Mouse (Mus musculus) forebrain, embryonic 15.5 days (tissue): Measurements from ENCODE around the gene B4galt2. TPM values are rescaled to one million over a fixed set of nuclear protein-coding genes. Genes with fewer than 3 reads are reported as not detected.

ENCODE experiments used
- ATAC-seq: fragments of 200-750 bp; cut with Nextera tagmentation; replicated peaks from 2 replicates; pipeline ENCODE4 v1.8.0; 2017; ENCODE audit warnings: mild to moderate bottlenecking, moderate TSS enrichment, moderate library complexity
- H3K27ac ChIP-seq: fragments of 300-500 bp; sonication (generic); replicated peaks from 2 replicates; pipeline ENCODE4 v1.5.1; 2015; ENCODE audit warnings: mild to moderate bottlenecking, inconsistent platforms
- H3K27me3 ChIP-seq: fragments of 300-500 bp; sonication (generic); 2 replicates; pipeline ENCODE4 v1.6.1; 2015; ENCODE audit warnings: inconsistent platforms
- H3K36me3 ChIP-seq: fragments of 300-500 bp; sonication (generic); 2 replicates; pipeline ENCODE4 v1.6.1; 2015; ENCODE audit warnings: mild to moderate bottlenecking, inconsistent platforms
- H3K4me1 ChIP-seq: fragments of 300-500 bp; sonication (generic); 2 replicates; pipeline ENCODE4 v1.6.1; 2015; ENCODE audit warnings: inconsistent platforms
- H3K4me2 ChIP-seq: fragments of 300-500 bp; sonication (generic); replicated peaks from 2 replicates; pipeline ENCODE4 v1.6.1; 2015; ENCODE audit warnings: mild to moderate bottlenecking, inconsistent platforms
- H3K4me3 ChIP-seq: fragments of 300-500 bp; sonication (generic); 2 replicates; pipeline ENCODE4 v1.5.1; 2015; ENCODE audit warnings: mild to moderate bottlenecking, inconsistent platforms
- H3K9ac ChIP-seq: fragments of 300-500 bp; sonication (generic); replicated peaks from 2 replicates; pipeline ENCODE4 v1.6.1; 2015; ENCODE audit warnings: mild to moderate bottlenecking, inconsistent platforms
- H3K9me3 ChIP-seq: fragments of 300-500 bp; sonication (generic); 2 replicates; pipeline ENCODE4 v1.6.1; 2016; ENCODE audit warnings: inconsistent platforms
- WGBS: fragments of 180-500 bp; shearing (Covaris S2); methylation state at CpG from one replicate; pipeline ENCODE4 v1.1.7; 2015; ENCODE audit warnings: mixed read lengths; 5-methylcytosine and 5-hydroxymethylcytosine counted together
- polyA plus RNA-seq: library from polyadenylated mRNA; unstranded; fragments of >200 nt; fragmentation: Nextera tagmentation; extraction: Ambion mirVana; gene quantifications from 2 replicates; pipeline ENCODE4 v1.2.1, GENCODE M21; 2015

Gene B4galt2
- polyA plus RNA-seq, 1 experiment from 2014 or later, result 52.6 TPM

DNA sequence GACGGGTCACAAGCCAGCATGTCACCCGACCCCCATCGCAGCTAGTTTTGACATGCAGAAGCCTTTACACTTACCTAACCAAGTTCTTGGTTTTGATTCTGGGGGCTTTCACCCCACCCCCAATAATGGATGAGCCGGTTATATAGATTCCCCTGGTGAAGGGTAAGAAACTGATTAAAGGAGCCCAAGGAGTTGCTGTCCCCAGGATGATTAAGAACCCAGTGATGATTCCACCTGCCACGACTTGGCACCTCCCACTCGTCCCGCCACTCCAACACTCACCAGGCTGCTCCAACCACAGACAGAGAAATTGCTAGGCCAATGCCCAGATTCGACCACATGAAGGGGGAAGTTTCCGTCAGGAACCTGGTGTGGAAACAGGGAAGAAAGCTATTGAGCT lies 2.7 kb upstream of the B4galt2 start:
- H3K27me3 ChIP-seq, result no peaks in the 10 kb centered on the region
- H3K36me3 ChIP-seq, result peaks cover 26% of the 10 kb centered on the region
- ATAC-seq, result no peak
- H3K9ac ChIP-seq, result peak overlapping the region; percentile 98; the same call in 1 of the 2 replicates
- H3K9me3 ChIP-seq, result no peaks in the 10 kb centered on the region
- peak overlapping the region; percentile 97 for H3K4me3 ChIP-seq
- 86% methylated on average over 9 of the region's 9 CpGs for WGBS
- peaks cover 53% of the 10 kb centered on the region for H3K4me1 ChIP-seq
- no peak overlapping the region for H3K27ac ChIP-seq
- H3K4me2 ChIP-seq, result peak overlapping the region; percentile 91

DNA sequence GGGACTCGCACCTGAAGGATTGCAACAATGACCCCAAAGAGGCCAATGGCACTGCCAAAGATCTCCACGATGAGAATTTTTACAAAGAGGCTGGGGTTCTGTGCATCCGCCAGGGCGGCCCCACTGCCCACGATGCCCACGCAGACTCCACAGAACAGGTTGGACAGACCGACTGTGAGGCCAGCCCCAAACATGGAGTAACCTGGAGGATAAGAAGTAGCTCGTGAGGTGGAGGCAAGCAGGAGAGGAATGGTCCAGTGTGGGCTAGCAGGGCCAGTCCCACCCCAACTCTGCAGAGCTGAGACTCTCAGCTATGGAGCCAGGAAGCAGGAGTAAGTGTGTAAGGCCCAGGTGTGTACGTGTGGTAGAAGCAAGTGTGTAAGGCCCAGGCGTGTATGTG lies 1.8 kb upstream of the B4galt2 start:
- H3K4me3 ChIP-seq, result no peak overlapping the region
- no peak overlapping the region for H3K4me2 ChIP-seq
- no peak overlapping the region for H3K27ac ChIP-seq
- ATAC-seq, result no peak
- H3K27me3 ChIP-seq, result no peaks in the 10 kb centered on the region
- no peak overlapping the region for H3K9ac ChIP-seq
- peaks cover 54% of the 10 kb centered on the region for H3K4me1 ChIP-seq
- no peaks in the 10 kb centered on the region for H3K9me3 ChIP-seq
- H3K36me3 ChIP-seq, result peaks cover 28% of the 10 kb centered on the region
- 94% methylated on average over 10 of the region's 10 CpGs for WGBS

DNA sequence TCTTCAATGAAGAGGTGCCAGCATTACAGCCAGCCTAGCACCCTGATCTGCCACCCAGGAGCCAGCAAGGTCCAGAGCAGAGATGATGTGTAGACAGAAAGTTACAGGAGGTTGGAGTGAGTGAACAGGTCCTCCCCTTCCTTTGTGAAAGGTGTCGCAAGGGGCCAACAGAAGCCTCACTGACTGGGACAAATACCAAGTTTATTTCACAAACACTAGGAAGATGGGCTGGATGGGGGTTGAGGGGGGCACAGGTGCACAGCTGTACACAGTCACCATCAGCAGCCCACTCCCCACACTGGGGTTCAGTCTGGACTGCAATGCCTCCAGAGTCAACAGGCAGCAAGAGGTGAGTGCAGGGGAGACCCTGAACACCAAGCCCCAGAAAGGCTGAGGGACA lies 859 bp upstream of the B4galt2 start:
- no peak overlapping the region for H3K27ac ChIP-seq
- ATAC-seq, result no peak
- peaks cover 31% of the 10 kb centered on the region for H3K36me3 ChIP-seq
- H3K4me3 ChIP-seq, result peak overlapping the region; percentile 96
- peak overlapping the region; percentile 84 for H3K4me2 ChIP-seq
- H3K9me3 ChIP-seq, result no peaks in the 10 kb centered on the region
- peaks cover 54% of the 10 kb centered on the region for H3K4me1 ChIP-seq
- no peaks in the 10 kb centered on the region for H3K27me3 ChIP-seq
- WGBS, result 93% methylated on average over 1 of the region's 1 CpGs
- peak overlapping the region; percentile 92; the same call in 1 of the 2 replicates for H3K9ac ChIP-seq

DNA sequence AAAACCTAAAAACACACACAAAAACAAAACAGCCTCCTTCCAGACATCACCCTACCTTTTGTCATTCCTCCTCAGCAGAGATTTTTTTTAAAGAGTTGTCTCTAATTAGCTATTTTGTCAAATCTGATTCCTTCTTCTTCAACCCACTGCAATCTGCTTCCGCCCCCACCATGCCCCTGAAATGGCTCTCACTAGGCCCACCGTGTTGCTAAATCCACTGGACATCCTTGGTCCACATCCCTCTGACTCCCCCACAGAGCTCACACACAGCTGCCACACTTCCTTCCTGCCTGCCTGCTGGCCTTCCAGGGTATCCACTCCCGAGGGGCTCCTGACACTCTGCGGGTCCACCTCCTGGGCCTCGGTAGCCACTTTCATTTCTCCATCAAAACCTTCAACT lies 4.6 kb downstream of the B4galt2 start:
- H3K4me1 ChIP-seq, result peaks cover 27% of the 10 kb centered on the region
- no peak overlapping the region for H3K4me3 ChIP-seq
- no peak overlapping the region for H3K9ac ChIP-seq
- H3K4me2 ChIP-seq, result no peak overlapping the region
- no peak for ATAC-seq
- peaks cover 51% of the 10 kb centered on the region for H3K36me3 ChIP-seq
- H3K27me3 ChIP-seq, result no peaks in the 10 kb centered on the region
- H3K27ac ChIP-seq, result no peak overlapping the region
- 88% methylated on average over 5 of the region's 5 CpGs for WGBS
- no peaks in the 10 kb centered on the region for H3K9me3 ChIP-seq

DNA sequence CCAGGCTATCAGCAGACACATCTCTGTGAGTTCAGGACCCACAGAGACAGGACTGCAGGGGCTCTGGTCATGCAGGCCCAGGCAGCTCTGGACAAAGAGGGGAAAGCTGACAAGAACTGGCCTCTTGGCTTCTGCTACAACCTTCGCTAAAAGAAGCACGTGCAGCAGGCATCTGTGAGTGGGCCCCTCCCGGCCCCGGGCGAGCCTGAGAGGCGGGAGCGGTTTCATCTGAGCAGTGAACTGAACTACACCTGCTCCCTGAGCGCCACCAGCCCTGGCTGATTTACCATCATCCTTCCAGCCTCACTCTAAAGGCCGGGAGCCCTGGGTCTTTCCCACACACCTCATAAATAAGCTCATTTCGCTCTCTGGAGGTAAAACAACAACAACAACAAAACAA lies 5.0 kb downstream of the B4galt2 start:
- Histone ChIP-seq H3K4me3 (no peak overlapping the region), H3K27me3 (no peaks in the 10 kb centered on the region), H3K36me3 (peaks cover 55% of the 10 kb centered on the region), H3K4me1 (peaks cover 24% of the 10 kb centered on the region), H3K4me2 (no peak overlapping the region), H3K27ac (no peak overlapping the region), H3K9me3 (no peaks in the 10 kb centered on the region), H3K9ac (no peak overlapping the region)
- ATAC-seq, result no peak
- 70% methylated on average over 10 of the region's 10 CpGs for WGBS

DNA sequence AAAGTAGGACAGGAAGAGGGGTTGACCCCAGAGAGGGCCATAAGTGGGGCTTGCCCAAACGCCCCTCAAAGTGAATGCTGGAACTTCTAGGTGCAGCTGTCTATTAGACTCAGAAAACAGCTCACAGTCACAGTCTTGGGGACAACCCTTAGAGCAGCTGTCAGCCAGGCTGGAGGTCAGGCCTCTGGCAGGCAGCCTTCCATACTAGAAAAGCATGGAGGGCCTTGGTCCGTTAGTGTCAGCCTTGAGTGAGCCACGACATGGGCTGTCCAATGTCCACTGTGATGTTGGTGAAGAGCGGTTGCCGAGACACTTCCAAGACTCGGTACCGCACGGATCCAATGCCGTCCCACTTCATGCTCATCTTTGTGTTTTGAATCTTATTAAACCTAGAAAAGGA lies 9.7 kb downstream of the B4galt2 start:
- Histone ChIP-seq H3K27me3 (no peaks in the 10 kb centered on the region), H3K4me2 (no peak overlapping the region), H3K27ac (no peak overlapping the region), H3K9ac (no peak overlapping the region), H3K36me3 (peaks cover 45% of the 10 kb centered on the region), H3K4me3 (no peak overlapping the region), H3K9me3 (no peaks in the 10 kb centered on the region), H3K4me1 (0 out of 2 replicates have a peak, but pooled peaks cover 3% of the 10 kb centered on the region)
- WGBS, result 88% methylated on average over 9 of the region's 9 CpGs
- no peak for ATAC-seq

DNA sequence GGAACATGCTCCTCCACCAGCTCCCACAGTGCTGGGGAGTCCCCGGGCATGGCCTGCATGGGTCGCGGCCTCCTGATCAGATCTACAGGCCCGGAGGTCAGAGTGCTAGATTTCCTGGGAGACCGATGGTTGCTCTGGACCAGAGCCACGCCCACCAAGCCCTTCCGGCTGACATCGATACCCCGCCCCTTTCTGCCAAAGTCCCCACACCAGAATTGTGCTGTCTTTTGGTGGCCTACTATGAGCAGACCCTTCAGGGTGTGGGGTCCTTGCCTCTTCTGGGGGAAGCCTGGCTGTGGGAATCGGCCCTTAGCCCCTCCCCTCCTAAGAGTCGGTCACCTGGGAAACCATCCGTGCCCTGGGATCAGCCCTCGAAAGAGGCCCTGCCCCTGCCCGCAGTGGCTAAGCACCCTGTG lies 10.8 kb downstream of the B4galt2 start, which contains the start of gene Ccdc24:
Ccdc24 (minus strand) TSS at position 87 of the 416 bp plus-strand sequence.
- H3K4me2 ChIP-seq, result no peak within 1 kb of the TSS; the same call in 1 of the 2 replicates
- peaks cover 9% of the 10 kb centered on the region; the same call in 1 of the 2 replicates for H3K4me1 ChIP-seq
- H3K27me3 ChIP-seq, result no peaks in the 10 kb centered on the region
- no peak within 1 kb of the TSS for H3K4me3 ChIP-seq
- no peak within 1 kb of the TSS for H3K9ac ChIP-seq
- ATAC-seq, result peak; percentile 20; the same call in 1 of the 2 replicates
- H3K27ac ChIP-seq, result no peak within 1 kb of the TSS
- WGBS, result 4% methylated on average over 14 of the region's 14 CpGs
- peaks cover 41% of the 10 kb centered on the region for H3K36me3 ChIP-seq
- H3K9me3 ChIP-seq, result no peaks in the 10 kb centered on the region

DNA sequence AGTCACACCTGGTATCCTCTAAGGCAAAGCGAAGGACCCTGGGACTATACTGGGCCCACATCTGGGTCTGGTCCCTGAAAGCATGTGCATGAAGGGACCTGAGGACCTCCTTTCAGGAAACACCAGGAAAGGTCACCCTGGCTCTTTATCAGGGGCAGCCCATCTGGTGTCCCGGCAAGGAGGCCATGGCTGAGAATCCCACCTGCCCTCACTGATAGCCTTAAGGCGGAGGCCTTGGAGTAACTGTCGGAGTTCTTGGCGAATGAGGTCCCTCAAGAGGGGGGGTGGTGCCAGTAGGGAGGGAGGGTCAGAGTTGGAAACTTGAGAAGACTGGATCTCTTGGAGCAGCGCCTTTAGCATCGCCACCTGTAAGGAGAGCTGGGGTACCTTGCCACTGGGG lies 11.5 kb downstream of the B4galt2 start:
- Histone ChIP-seq H3K4me2 (no peak overlapping the region), H3K9me3 (no peaks in the 10 kb centered on the region), H3K4me1 (peaks cover 9% of the 10 kb centered on the region; the same call in 1 of the 2 replicates), H3K4me3 (no peak overlapping the region), H3K36me3 (peaks cover 34% of the 10 kb centered on the region), H3K9ac (no peak overlapping the region), H3K27me3 (no peaks in the 10 kb centered on the region), H3K27ac (no peak overlapping the region)
- no peak for ATAC-seq
- 65% methylated on average over 7 of the region's 7 CpGs for WGBS

DNA sequence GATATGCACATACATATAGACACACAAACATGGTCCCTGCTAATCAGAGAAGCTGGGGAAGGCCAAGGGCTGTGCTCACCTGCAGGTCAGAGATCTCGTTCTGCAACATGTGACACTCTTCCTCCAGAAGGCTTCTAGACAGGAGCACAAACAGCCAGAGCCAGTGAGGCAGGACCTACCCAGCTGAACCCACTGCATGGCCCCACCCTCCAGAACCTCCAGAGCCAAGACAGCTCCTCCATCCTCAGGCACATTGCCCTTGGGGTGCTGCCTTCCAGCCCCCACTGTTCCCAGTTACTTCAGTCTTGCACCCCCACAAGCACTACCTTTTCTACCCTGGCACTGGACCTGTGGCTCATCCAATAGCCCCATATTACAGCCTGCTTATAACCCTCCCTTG lies 12.8 kb downstream of the B4galt2 start:
- WGBS, result 79% methylated on average over 1 of the region's 1 CpGs

DNA sequence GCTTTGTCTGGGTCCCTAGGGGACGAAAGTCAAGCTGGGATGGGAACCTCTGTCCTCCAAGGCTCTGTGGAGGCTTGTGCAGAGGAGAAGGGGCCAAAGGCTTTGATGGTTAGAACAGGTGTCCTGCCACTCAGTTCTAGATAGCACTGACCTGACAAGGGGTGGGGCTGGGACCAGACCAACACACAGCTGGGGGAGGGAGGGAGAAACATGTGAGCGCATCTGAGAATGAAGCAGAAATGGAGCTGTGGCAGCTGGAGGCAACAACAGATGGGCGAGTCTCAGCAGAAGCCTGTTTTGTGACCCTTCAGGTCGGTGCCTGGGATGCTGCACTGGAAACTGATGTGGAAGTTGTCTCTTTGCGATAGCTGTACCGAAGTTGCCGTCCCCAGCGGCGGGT lies 14.0 kb downstream of the B4galt2 start:
- H3K27me3 ChIP-seq, result no peaks in the 10 kb centered on the region

More for the DNA sequence above, 12.8 kb downstream of the B4galt2 start:
- Histone ChIP-seq H3K4me1 (peaks cover 14% of the 10 kb centered on the region; the same call in 1 of the 2 replicates), H3K4me2 (no peak overlapping the region), H3K36me3 (peaks cover 23% of the 10 kb centered on the region), H3K9me3 (no peaks in the 10 kb centered on the region), H3K27ac (no peak overlapping the region), H3K4me3 (no peak overlapping the region), H3K9ac (no peak overlapping the region), H3K27me3 (no peaks in the 10 kb centered on the region)
- no peak for ATAC-seq

DNA sequence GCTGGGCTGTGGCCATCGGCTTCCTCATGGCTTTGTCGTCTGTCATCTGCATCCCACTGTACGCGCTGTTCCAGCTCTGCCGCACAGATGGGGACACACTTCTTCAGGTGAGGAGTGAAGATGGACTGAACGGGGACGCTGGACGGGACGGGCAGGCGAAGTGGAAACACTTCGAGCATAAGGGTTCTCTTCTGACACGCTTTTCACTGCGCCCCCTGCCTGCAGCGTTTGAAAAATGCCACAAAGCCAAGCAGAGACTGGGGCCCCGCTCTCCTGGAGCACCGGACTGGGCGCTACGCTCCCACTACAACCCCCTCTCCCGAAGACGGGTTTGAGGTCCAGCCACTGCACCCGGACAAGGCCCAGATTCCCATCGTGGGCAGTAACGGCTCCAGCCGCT lies 15.5 kb downstream of the B4galt2 start:
- WGBS, result 15% methylated on average over 24 of the region's 24 CpGs
- Histone ChIP-seq H3K27me3 (no peaks in the 10 kb centered on the region), H3K9ac (0 out of 2 replicates have a peak overlapping the region, but pooled peaks have one; percentile 31), H3K4me1 (peaks cover 18% of the 10 kb centered on the region), H3K4me2 (peak overlapping the region; percentile 27; the same call in 1 of the 2 replicates), H3K36me3 (peaks cover 2% of the 10 kb centered on the region; the same call in 1 of the 2 replicates), H3K9me3 (no peaks in the 10 kb centered on the region), H3K27ac (no peak overlapping the region), H3K4me3 (no peak overlapping the region)
- no peak; the same call in 1 of the 2 replicates for ATAC-seq

More for the DNA sequence above, 14.0 kb downstream of the B4galt2 start:
- H3K4me2 ChIP-seq, result no peak overlapping the region
- H3K9ac ChIP-seq, result no peak overlapping the region
- 67% methylated on average over 9 of the region's 9 CpGs for WGBS
- H3K4me1 ChIP-seq, result peaks cover 14% of the 10 kb centered on the region; the same call in 1 of the 2 replicates
- H3K9me3 ChIP-seq, result no peaks in the 10 kb centered on the region
- no peak overlapping the region for H3K27ac ChIP-seq
- peaks cover 14% of the 10 kb centered on the region for H3K36me3 ChIP-seq
- no peak overlapping the region for H3K4me3 ChIP-seq
- ATAC-seq, result no peak

DNA sequence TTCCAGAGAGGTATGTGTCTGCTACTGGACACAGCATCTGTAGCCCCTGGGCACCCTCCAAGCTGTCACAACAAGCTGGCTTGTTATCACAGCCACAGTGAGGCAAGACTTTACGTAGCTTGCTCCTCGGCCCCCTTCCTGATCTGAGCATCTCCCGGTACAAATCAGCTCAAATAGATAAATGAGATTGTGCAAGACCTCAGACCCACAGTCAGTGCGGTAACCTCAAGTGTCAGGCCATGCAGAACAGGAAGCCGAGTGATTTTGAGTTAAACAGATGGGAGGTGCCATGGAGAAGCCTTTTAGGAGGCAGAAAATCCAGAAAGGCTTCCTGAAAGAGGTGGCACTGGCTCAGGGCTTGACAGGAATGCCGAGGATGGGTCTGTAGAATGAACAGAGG lies 16.3 kb downstream of the B4galt2 start:
- peaks cover 2% of the 10 kb centered on the region; the same call in 1 of the 2 replicates for H3K36me3 ChIP-seq
- no peak overlapping the region for H3K27ac ChIP-seq
- no peak for ATAC-seq
- no peak overlapping the region for H3K4me2 ChIP-seq
- WGBS, result 80% methylated on average over 6 of the region's 6 CpGs
- no peak overlapping the region for H3K9ac ChIP-seq
- no peaks in the 10 kb centered on the region for H3K9me3 ChIP-seq
- no peaks in the 10 kb centered on the region for H3K27me3 ChIP-seq
- H3K4me3 ChIP-seq, result no peak overlapping the region
- H3K4me1 ChIP-seq, result peaks cover 18% of the 10 kb centered on the region

DNA sequence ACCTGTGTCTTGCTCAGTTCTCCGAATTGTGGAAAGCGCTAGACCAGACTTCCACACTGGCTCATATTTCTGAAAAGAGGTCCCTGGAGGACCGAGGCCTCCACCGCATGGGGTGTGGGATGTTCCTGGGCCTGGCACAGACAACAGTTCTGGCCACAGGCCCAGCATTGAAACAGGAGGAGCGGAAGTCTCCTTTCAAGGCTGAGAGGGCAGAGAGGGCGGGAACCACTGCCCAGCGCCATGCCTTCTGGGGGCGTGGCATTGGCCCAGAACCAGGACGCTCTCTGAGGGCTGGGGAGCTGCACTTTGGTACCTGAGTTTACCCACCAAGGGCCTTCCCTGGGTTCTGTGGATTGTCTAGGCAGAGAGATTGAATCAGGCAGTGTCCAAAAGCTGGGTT lies 17.2 kb downstream of the B4galt2 start:
- no peak overlapping the region for H3K9ac ChIP-seq
- no peak overlapping the region for H3K27ac ChIP-seq
- 52% methylated on average over 9 of the region's 9 CpGs for WGBS
- H3K4me3 ChIP-seq, result no peak overlapping the region
- H3K4me1 ChIP-seq, result peaks cover 18% of the 10 kb centered on the region
- no peaks in the 10 kb centered on the region for H3K36me3 ChIP-seq
- ATAC-seq, result no peak
- H3K27me3 ChIP-seq, result no peaks in the 10 kb centered on the region
- no peak overlapping the region for H3K4me2 ChIP-seq
- no peaks in the 10 kb centered on the region for H3K9me3 ChIP-seq
